Mouse (Mus musculus): ENCODE results near the gene Samd10.

Samd10 gene

GRCm38 (mm10) chr2:181577126-181577525 is 21.9 kb downstream of the Samd10 start:
- DNase-seq (ENCODE audit: low read depth, low spot score) = no peak

DNA sequence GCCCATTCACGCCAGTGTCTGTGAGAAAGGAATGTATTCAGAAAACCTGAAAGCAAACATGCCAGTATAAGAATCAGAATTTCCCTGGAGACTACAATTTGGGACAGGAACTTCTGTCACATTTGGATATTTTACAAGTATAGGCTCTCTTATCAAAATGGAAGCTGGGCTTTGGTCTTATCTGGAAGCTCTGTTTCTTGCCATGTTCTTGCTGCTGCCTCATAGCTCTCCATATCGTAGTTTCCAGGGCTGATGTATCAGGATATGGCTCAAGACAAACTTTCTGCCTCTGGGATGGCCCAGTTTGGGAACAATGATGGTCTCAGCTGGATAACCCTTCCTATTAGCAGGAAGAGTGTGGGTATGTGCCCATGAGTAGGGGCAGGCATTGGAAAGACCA is 22.4 kb downstream of the Samd10 start:
- DNase-seq (ENCODE audit: low read depth, low spot score) = no peak

DNA sequence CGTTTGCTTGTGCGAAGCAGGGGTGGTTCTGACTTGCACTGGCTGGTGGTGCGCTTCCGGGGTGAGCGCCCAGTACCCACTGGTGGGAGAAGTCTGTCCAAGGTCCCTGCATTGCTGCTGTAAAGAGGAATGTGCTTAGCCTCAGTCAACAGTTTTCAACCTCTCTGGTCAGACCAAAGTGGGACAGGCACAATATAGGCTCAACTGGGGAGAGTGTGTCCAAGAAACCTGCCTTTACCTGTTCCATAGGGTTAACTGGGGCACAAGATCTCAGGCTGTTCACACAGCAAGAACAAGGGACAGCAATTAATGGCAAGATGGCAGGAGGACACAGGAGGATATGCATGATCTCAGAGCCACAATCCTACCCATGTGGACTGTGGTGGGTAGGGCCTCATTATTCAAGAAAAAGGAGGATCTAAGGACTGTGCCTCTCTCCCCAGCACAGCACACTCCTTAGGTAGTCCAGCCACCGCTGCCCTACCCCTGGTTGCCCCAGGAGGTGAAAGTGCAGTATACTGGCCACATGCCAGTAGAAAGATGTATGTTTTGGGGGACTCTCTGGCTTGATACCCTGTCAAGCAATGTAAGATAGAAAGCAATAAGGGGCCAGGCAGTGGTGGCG is 24.0 kb downstream of the Samd10 start:
- no peak for DNase-seq (ENCODE audit: low read depth, low spot score)

DNA sequence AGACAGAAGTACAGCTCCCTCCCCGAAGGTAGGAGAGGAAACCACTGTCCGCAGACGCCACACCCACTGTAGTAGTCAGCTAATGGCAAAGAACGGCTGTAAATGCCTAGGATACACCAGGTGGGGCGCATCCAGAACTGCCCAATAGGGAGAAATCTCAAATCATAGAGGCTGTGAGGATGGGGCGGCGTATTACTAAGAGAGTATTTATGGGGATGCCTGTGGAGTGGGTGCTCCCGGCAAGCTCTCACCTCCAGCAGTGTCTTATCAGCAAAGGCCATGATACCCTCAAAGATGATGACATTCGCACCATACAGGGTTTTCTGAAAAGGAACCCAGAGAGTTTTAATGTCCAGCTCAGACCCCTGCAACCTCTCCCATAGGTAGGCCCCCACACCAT is 25.1 kb downstream of the Samd10 start:
- DNase-seq (ENCODE audit: low read depth, low spot score) = no peak

GRCm38 (mm10) chr2:181572921-181573920 is 25.8 kb downstream of the Samd10 start:
- DNase-seq (ENCODE audit: low read depth, low spot score) = no peak

- DNase-seq (ENCODE audit: low read depth, low spot score) = no peak
These were observed 26.9 kb downstream of the Samd10 start for GRCm38 (mm10) chr2:181571941-181572670.

DNA sequence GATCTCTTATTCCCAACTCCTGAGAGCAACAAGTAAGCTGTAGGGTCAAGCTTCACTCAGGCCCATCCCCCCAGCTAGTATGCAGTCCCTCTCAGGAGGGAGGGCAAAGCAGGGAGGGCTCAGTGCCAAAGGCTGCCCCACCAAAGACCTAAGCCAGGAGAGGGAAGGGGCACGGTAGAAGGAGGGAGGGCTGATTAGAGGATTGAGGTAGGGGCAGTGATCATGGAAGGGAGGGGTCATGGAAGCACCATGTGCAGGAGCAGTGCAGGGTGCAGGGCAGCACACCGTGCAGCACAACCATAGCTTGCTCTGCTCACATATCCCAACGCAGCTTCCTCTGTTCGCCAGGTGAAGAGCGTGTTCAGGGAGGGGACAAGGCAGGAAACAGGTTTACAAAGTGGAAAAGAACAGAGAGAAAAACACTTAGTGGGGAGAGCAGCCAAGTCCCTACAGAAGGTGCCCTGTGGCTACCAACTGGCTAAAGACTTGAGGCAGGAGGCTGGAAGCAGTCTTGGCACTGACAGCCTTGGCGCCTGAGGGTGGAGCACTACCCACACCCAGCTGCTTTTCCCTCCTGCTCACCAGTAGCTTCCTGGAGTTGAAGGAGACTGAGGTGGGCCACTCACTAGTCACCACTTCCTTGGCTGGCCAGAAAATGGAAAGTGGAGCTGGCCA is 28.0 kb downstream of the Samd10 start:
- DNase-seq (ENCODE audit: low read depth, low spot score) = no peak

GRCm38 (mm10) chr2:181570375-181570774 is 28.6 kb downstream of the Samd10 start:
- DNase-seq (ENCODE audit: low read depth, low spot score) = no peak

DNA sequence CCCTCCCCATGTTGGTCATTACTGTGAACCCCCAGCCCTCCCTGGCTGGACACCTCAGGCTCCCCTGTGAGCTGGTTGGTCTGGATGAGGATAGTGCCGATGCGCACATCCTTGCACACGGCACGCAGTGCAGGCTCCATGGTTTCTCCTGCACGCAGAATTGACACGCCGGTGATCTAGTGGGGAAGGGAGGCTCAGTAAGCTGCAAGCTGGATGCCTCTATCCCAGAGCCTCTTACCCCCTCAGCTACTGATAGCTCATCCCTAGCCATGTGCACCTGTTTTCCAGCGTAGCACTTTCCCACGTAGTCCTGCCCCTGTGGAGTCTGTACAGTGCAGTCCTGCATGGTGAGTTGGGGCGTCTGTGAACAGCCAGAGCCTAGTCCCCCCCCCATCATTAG is 29.2 kb downstream of the Samd10 start:
- DNase-seq (ENCODE audit: low read depth, low spot score) = no peak

DNA sequence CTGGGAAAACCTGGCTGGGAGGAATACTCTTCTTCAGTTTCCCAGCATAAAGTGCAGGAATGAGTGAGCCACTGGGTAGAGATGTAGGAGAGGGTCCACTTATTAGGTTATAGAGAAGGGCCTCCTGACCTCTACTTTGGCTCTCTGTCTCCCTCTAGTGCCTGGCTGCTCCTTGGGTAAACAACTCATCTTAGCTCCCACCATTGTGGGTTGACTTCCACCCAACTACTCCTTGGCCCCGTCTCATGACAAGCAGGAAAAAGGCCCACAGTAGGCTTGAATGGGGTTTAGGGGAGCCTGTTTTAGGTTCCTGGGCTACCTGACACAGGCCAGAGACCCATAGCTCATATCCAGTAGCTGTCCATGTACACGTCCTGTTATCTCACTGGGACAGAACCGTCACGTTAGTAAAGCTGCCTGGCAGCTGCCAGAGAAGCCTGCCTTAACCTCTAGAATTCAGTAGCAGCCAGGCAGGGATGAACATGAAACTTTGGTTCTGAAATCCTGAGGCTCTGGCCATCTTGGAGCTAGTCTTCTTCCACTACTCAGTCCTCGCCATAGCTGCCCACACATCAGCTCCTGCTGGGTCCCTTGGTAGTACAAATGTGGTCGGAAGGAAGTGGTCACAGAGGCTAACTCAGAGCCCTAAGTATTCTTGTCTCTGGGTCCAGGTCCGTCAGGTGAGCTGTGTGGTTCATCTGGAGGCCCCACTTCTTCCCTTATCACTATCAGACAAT is 30.6 kb downstream of the Samd10 start:
- no peak for DNase-seq (ENCODE audit: low read depth, low spot score)

DNA sequence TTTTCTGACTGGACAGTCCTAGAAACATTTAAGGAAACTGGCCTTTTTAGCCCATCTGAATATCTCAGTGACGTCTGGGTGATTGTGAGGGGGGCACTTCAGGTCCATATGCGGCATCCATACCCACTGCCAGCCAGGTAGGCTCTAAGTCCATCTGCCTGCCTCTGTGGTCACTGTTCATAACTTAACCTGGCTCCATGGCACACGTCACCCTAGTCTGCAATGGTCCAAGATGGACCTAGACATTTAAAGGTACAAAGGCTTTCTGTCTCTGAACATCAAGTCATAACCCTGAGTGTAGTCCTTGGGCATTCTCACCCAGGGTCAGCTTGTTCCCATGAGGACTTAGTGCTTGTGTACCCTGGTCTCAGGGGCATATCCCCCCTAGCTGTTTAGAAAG is 31.7 kb downstream of the Samd10 start:
- no peak for DNase-seq (ENCODE audit: low read depth, low spot score)

DNA sequence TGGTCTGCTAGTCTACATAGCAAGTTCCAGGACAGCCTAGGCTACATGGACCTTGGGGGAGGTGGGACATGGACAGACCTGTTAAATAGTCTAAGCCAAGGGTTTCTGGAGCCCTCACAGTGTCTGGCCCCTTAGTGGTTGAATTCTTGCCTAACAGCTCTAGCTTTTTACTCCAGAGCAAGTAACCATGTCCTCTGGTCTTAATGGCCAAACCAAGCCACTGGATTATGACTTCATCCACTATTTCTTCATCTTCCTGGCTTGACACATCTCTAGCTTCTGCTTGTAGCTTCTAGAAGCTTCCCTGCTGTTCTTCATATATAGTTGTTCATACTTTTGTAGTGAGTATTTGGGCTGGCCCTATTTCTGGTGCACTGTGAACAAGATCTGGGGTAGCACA is 45.2 kb downstream of the Samd10 start:
- DNase-seq (ENCODE audit: low read depth, low spot score) = no peak

DNA sequence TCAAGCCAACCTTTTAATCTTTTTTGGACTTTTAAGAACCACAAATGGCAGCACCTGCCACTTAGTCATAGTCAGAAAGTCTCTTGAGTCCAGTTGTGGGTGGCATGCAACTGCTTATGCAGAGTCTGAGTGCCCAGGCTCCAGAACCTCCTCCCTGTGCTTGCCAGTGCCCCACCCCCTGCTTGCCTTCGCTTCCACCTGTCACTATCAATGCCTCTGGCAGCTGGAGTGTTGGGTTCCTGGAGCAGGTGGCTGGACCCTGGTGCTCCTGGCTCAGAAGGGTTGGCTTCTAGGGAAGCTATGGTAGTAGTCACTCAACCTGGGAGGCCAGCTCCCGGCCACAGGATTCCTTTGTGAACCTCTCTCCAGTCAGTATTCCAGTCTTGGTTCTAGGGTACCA is 48.8 kb downstream of the Samd10 start:
- no peak for DNase-seq (ENCODE audit: low read depth, low spot score)

DNA sequence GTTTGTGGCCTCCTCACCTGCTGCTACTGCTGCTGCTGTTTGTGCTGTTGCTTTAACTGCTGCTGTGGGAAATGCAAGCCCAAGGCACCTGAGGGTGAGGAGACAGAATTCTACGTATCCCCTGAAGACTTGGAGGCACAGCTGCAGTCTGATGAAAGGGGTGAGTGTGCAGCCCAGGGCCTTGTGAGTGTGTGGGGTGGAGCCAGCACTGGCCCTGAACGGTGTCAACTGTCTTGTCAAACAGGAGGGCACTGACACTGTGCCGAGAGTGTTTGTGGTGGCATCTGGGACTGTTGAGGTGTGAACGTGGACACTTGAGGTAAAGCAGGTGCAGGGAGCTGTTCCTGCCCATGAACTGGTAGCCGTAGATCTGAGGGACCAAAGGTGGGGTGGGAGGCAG is 50.3 kb downstream of the Samd10 start:
- no peak for DNase-seq (ENCODE audit: low read depth, low spot score)

GRCm38 (mm10) chr2:181548227-181548626 is 50.8 kb downstream of the Samd10 start:
- no peak for DNase-seq (ENCODE audit: low read depth, low spot score)

DNA sequence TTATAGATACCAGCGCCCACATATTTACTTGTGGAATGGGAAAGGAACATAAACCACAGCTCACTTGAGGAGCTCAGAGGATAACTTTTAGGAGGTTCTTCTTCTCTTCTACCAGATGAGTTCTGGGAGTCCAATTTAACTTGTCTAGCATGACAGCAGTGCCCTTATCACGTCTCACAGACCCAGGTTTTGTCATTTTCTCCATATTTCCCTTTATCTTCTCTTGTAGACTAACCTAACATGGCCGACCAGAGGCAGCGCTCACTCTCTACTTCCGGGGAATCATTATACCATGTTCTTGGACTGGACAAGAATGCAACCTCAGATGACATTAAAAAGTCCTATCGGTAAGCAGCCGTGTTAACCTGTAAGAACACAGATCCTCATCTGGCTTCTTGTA is 52.9 kb downstream of the Samd10 start:
- no peak for DNase-seq (ENCODE audit: low read depth, low spot score)
